Mouse (Mus musculus): ENCODE data around the gene Oit1.

The Oit1 gene

GRCm38 (mm10) chr14:8300281-8300680 is 78.3 kb downstream of the Oit1 start:
- no peak for DNase-seq (ENCODE audit: low spot score)

Data from T-cell, adult 2 months (primary cell).